Mouse (Mus musculus): Measurements from ENCODE around the gene Xpr1. TPM values are rescaled to one million over a fixed set of nuclear protein-coding genes. Genes with fewer than 3 reads are reported as not detected.
"Not testable (repeated sequence)": the region's sequence is repeated elsewhere in the genome, so short reads cannot be mapped to it uniquely, and the experiment has no call there.

Xpr1 gene
- total and polyA plus RNA-seq, 3 experiments, result 11.5 to 176 (median 43.4) TPM

GRCm38 (mm10) chr1:155272953-155273352 is 144.3 kb downstream of the Xpr1 start:
- TF ChIP-seq TAL1 (conservative IDR thresholded peaks at IDR 0.05; ENCODE audit: low read depth, low read length), result no peak
- no peak for TF ChIP-seq CTCF (IDR thresholded peaks at IDR 0.05; ENCODE audit: low read depth, low read length)
- TF ChIP-seq GATA1 (IDR thresholded peaks at IDR 0.05; ENCODE audit: borderline replicate concordance, low read length), result no peak
- H3K4me1 ChIP-seq (ENCODE audit: insufficient read depth, low read depth, low read length), result peaks cover 30% of the 10 kb centered on the region
- DNase-seq (ENCODE audit: low spot score), result no peak

GRCm38 (mm10) chr1:155262496-155262895 is 154.7 kb downstream of the Xpr1 start:
- not testable (repeated sequence) for H3K4me3 ChIP-seq (ENCODE audit: low read depth, low read length); DNase-seq (ENCODE audit: low spot score); H3K36me3 ChIP-seq (replicated peaks); H3K9me3 ChIP-seq (replicated peaks); H3K4me1 ChIP-seq (ENCODE audit: insufficient read depth, low read depth, low read length); ATAC-seq (ENCODE audit: extremely low read depth, insufficient number of reproducible peaks, low FRiP score, poor library complexity, severe bottlenecking)
- peaks cover 30% of the 10 kb centered on the region for H3K27me3 ChIP-seq (ENCODE audit: insufficient read depth, low read length)

More at GRCm38 (mm10) chr1:155272953-155273352, 144.3 kb downstream of the Xpr1 start:
- Histone ChIP-seq H3K4me3 (ENCODE audit: low read depth, low read length) (no peak overlapping the region), H3K9me3 (replicated peaks) (peaks cover 2% of the 10 kb centered on the region; the same call in 1 of the 2 replicates), H3K27me3 (ENCODE audit: insufficient read depth, low read length) (no peaks in the 10 kb centered on the region; the same call in 1 of the 2 replicates), H3K36me3 (replicated peaks) (peaks cover 32% of the 10 kb centered on the region)
- ATAC-seq (ENCODE audit: extremely low read depth, insufficient number of reproducible peaks, low FRiP score, poor library complexity, severe bottlenecking), result no peak

- no peak for ATAC-seq (ENCODE audit: extremely low read depth, insufficient number of reproducible peaks, low FRiP score, poor library complexity, severe bottlenecking)
- Histone ChIP-seq H3K4me3 (ENCODE audit: low read depth, low read length) (no peak overlapping the region), H3K4me1 (ENCODE audit: insufficient read depth, low read depth, low read length) (peaks cover 11% of the 10 kb centered on the region), H3K9me3 (replicated peaks) (no peaks in the 10 kb centered on the region), H3K27me3 (ENCODE audit: insufficient read depth, low read length) (peaks cover 36% of the 10 kb centered on the region), H3K36me3 (replicated peaks) (no peaks in the 10 kb centered on the region)
- no peak for DNase-seq (ENCODE audit: low spot score)
- no peak for TF ChIP-seq GATA2 (IDR thresholded peaks at IDR 0.05; ENCODE audit: borderline replicate concordance, low read depth, low read length)
- TF ChIP-seq CTCF (IDR thresholded peaks at IDR 0.05; ENCODE audit: low read depth, low read length), result no peak
- no peak for TF ChIP-seq GATA1 (IDR thresholded peaks at IDR 0.05; ENCODE audit: borderline replicate concordance, low read length)
- TF ChIP-seq TAL1 (conservative IDR thresholded peaks at IDR 0.05; ENCODE audit: low read depth, low read length), result no peak
- no peak for TF ChIP-seq POLR2AphosphoS5 (IDR thresholded peaks at IDR 0.05; ENCODE audit: insufficient replicate concordance, low read depth, low read length)
Measured at GRCm38 (mm10) chr1:155254309-155254708, 162.9 kb downstream of the Xpr1 start.

- Histone ChIP-seq H3K27me3 (ENCODE audit: insufficient read depth, low read length) (peaks cover 33% of the 10 kb centered on the region), H3K4me1 (ENCODE audit: insufficient read depth, low read depth, low read length) (peaks cover 11% of the 10 kb centered on the region), H3K4me3 (ENCODE audit: low read depth, low read length) (no peak overlapping the region), H3K36me3 (replicated peaks) (no peaks in the 10 kb centered on the region), H3K9me3 (replicated peaks) (no peaks in the 10 kb centered on the region)
- no peak for ATAC-seq (ENCODE audit: extremely low read depth, insufficient number of reproducible peaks, low FRiP score, poor library complexity, severe bottlenecking)
- no peak for TF ChIP-seq GATA2 (IDR thresholded peaks at IDR 0.05; ENCODE audit: borderline replicate concordance, low read depth, low read length)
- no peak for TF ChIP-seq CTCF (IDR thresholded peaks at IDR 0.05; ENCODE audit: low read depth, low read length)
- TF ChIP-seq TAL1 (conservative IDR thresholded peaks at IDR 0.05; ENCODE audit: low read depth, low read length), result no peak
- no peak for TF ChIP-seq POLR2AphosphoS5 (IDR thresholded peaks at IDR 0.05; ENCODE audit: insufficient replicate concordance, low read depth, low read length)
- no peak for TF ChIP-seq GATA1 (IDR thresholded peaks at IDR 0.05; ENCODE audit: borderline replicate concordance, low read length)
- no peak for DNase-seq (ENCODE audit: low spot score)
Measured at GRCm38 (mm10) chr1:155253126-155253525, 164.1 kb downstream of the Xpr1 start.

GRCm38 (mm10) chr1:155252631-155253121 is 164.5 kb downstream of the Xpr1 start:
- peak; percentile 28; the same call in 1 of the 2 replicates for ATAC-seq (ENCODE audit: extremely low read depth, insufficient number of reproducible peaks, low FRiP score, poor library complexity, severe bottlenecking)
- Histone ChIP-seq H3K4me3 (ENCODE audit: low read depth, low read length) (0 out of 2 replicates have a peak overlapping the region, but pooled peaks have one; percentile 17), H3K4me1 (ENCODE audit: insufficient read depth, low read depth, low read length) (peaks cover 11% of the 10 kb centered on the region), H3K36me3 (replicated peaks) (no peaks in the 10 kb centered on the region), H3K27me3 (ENCODE audit: insufficient read depth, low read length) (peaks cover 30% of the 10 kb centered on the region), H3K9me3 (replicated peaks) (no peaks in the 10 kb centered on the region)
- no peak for DNase-seq (ENCODE audit: low spot score)
- TF ChIP-seq GATA2 (IDR thresholded peaks at IDR 0.05; ENCODE audit: borderline replicate concordance, low read depth, low read length) (no peak), TAL1 (conservative IDR thresholded peaks at IDR 0.05; ENCODE audit: low read depth, low read length) (no peak), GATA1 (IDR thresholded peaks at IDR 0.05; ENCODE audit: borderline replicate concordance, low read length) (no peak), POLR2AphosphoS5 (IDR thresholded peaks at IDR 0.05; ENCODE audit: insufficient replicate concordance, low read depth, low read length) (no peak)

- H3K27me3 ChIP-seq (ENCODE audit: insufficient read depth, low read length), result peaks cover 28% of the 10 kb centered on the region
- no peaks in the 10 kb centered on the region for H3K36me3 ChIP-seq (replicated peaks)
- TF ChIP-seq TAL1 (conservative IDR thresholded peaks at IDR 0.05; ENCODE audit: low read depth, low read length) (no peak), POLR2AphosphoS5 (IDR thresholded peaks at IDR 0.05; ENCODE audit: insufficient replicate concordance, low read depth, low read length) (no peak)
- ATAC-seq (ENCODE audit: extremely low read depth, insufficient number of reproducible peaks, low FRiP score, poor library complexity, severe bottlenecking) (no peak), DNase-seq (ENCODE audit: low spot score) (no peak)
- no peak overlapping the region for H3K4me3 ChIP-seq (ENCODE audit: low read depth, low read length)
- H3K9me3 ChIP-seq (replicated peaks), result no peaks in the 10 kb centered on the region
- peaks cover 11% of the 10 kb centered on the region for H3K4me1 ChIP-seq (ENCODE audit: insufficient read depth, low read depth, low read length)
Measured at GRCm38 (mm10) chr1:155251596-155251995, 165.6 kb downstream of the Xpr1 start.

GRCm38 (mm10) chr1:155250531-155251135 is 166.6 kb downstream of the Xpr1 start:
- TF ChIP-seq CTCF (IDR thresholded peaks at IDR 0.05; ENCODE audit: low read depth, low read length) (no peak), TAL1 (conservative IDR thresholded peaks at IDR 0.05; ENCODE audit: low read depth, low read length) (no peak), GATA2 (IDR thresholded peaks at IDR 0.05; ENCODE audit: borderline replicate concordance, low read depth, low read length) (no peak), GATA1 (IDR thresholded peaks at IDR 0.05; ENCODE audit: borderline replicate concordance, low read length) (no peak), POLR2AphosphoS5 (IDR thresholded peaks at IDR 0.05; ENCODE audit: insufficient replicate concordance, low read depth, low read length) (no peak)
- peaks cover 21% of the 10 kb centered on the region for H3K27me3 ChIP-seq (ENCODE audit: insufficient read depth, low read length)
- H3K9me3 ChIP-seq (replicated peaks), result no peaks in the 10 kb centered on the region
- no peak overlapping the region for H3K4me3 ChIP-seq (ENCODE audit: low read depth, low read length)
- no peak for DNase-seq (ENCODE audit: low spot score)
- no peaks in the 10 kb centered on the region for H3K36me3 ChIP-seq (replicated peaks)
- peaks cover 11% of the 10 kb centered on the region for H3K4me1 ChIP-seq (ENCODE audit: insufficient read depth, low read depth, low read length)
- no peak for ATAC-seq (ENCODE audit: extremely low read depth, insufficient number of reproducible peaks, low FRiP score, poor library complexity, severe bottlenecking)
